Mouse (Mus musculus) intestine, embryonic 16.5 days (tissue): Measurements from ENCODE around the gene Gstcd. TPM values are rescaled to one million over a fixed set of nuclear protein-coding genes. Genes with fewer than 3 reads are reported as not detected.

Experiments used
- ATAC-seq: fragments of 200-750 bp; cut with Nextera tagmentation; 2 replicates; pipeline ENCODE4 v1.8.0; 2017; ENCODE audit warnings: moderate TSS enrichment, moderate library complexity
- H3K27ac ChIP-seq: fragments of 300-500 bp; sonication (generic); 2 replicates; pipeline ENCODE4 v1.5.1; 2014; ENCODE audit warnings: mild to moderate bottlenecking, low read length
- H3K27me3 ChIP-seq: fragments of 300-500 bp; sonication (generic); replicated peaks from 2 replicates; pipeline ENCODE4 v1.6.1; 2014; ENCODE audit warnings: low read length, control low read depth, mixed read lengths; ENCODE audit not compliant: control insufficient read depth, insufficient read depth
- H3K36me3 ChIP-seq: fragments of 300-500 bp; sonication (generic); 2 replicates; pipeline ENCODE4 v1.6.1; 2014; ENCODE audit warnings: low read length, control low read depth; ENCODE audit not compliant: control insufficient read depth, insufficient read depth
- H3K4me1 ChIP-seq: fragments of 300-500 bp; sonication (generic); 2 replicates; pipeline ENCODE4 v1.6.1; 2014; ENCODE audit warnings: low read length, control low read depth, mixed read lengths; ENCODE audit not compliant: control insufficient read depth, insufficient read depth
- H3K4me2 ChIP-seq: fragments of 300-500 bp; sonication (generic); 2 replicates; pipeline ENCODE4 v1.6.1; 2014; ENCODE audit warnings: low read depth, low read length, control low read depth
- H3K4me3 ChIP-seq: fragments of 300-500 bp; sonication (generic); 2 replicates; pipeline ENCODE4 v1.5.1; 2014; ENCODE audit warnings: mild to moderate bottlenecking, low read length
- H3K9ac ChIP-seq: fragments of 300-500 bp; sonication (generic); 2 replicates; pipeline ENCODE4 v1.6.1; 2014; ENCODE audit warnings: low read depth, low read length
- H3K9me3 ChIP-seq: fragments of 300-500 bp; sonication (generic); 2 replicates; pipeline ENCODE4 v1.6.1; 2016; ENCODE audit warnings: low read length, control low read depth; ENCODE audit not compliant: control insufficient read depth
- WGBS: fragments of 180-500 bp; shearing (Covaris S2); extraction: QIAGEN DNeasy Blood & Tissue Kit; methylation state at CpG from one replicate; pipeline ENCODE4 v1.1.7; 2014; 5-methylcytosine and 5-hydroxymethylcytosine counted together
- polyA plus RNA-seq: library from polyadenylated mRNA; unstranded; fragments of >200 nt; fragmentation: Nextera tagmentation; extraction: Ambion mirVana; gene quantifications from 2 replicates; pipeline ENCODE4 v1.2.1, GENCODE M21; 2015

The Gstcd gene
- polyA plus RNA-seq, result 4.6 and 4.8 TPM in 2 replicates

- no peaks in the 10 kb centered on the region for H3K27me3 ChIP-seq
- H3K4me2 ChIP-seq, result peak within 1 kb of the TSS; percentile 73
- no peaks in the 10 kb centered on the region for H3K9me3 ChIP-seq
- WGBS, result under 1% methylated on average over 53 of the region's 53 CpGs
- H3K27ac ChIP-seq, result peak within 1 kb of the TSS; percentile 97
- ATAC-seq, result peak; percentile 98
- H3K4me3 ChIP-seq, result peak within 1 kb of the TSS; percentile 91
- peaks cover 9% of the 10 kb centered on the region; the same call in 1 of the 2 replicates for H3K4me1 ChIP-seq
- H3K36me3 ChIP-seq, result no peaks in the 10 kb centered on the region; the same call in 1 of the 2 replicates
- H3K9ac ChIP-seq, result peak within 1 kb of the TSS; percentile 99
Measured at GRCm38 (mm10) chr3:133091664-133092273, at the start of gene Gstcd, which contains the start of gene Ints12. Gstcd (minus strand) TSS chr3:133092033. Ints12 (plus strand) TSS chr3:133091840.

- no peaks in the 10 kb centered on the region for H3K36me3 ChIP-seq
- H3K9ac ChIP-seq, result no peak overlapping the region
- no peaks in the 10 kb centered on the region for H3K27me3 ChIP-seq
- no peak overlapping the region for H3K27ac ChIP-seq
- no peak overlapping the region for H3K4me3 ChIP-seq
- no peaks in the 10 kb centered on the region for H3K9me3 ChIP-seq
- no peak for ATAC-seq
- WGBS, result 78% methylated on average over 8 of the region's 8 CpGs
- H3K4me1 ChIP-seq, result no peaks in the 10 kb centered on the region
- H3K4me2 ChIP-seq, result no peak overlapping the region
Measured at GRCm38 (mm10) chr3:133132611-133133010, 40.8 kb upstream of the Gstcd start.

- 95% methylated on average over 5 of the region's 5 CpGs for WGBS
- Histone ChIP-seq H3K4me3 (no peak overlapping the region), H3K9ac (no peak overlapping the region), H3K27ac (no peak overlapping the region), H3K9me3 (no peaks in the 10 kb centered on the region), H3K4me1 (no peaks in the 10 kb centered on the region), H3K36me3 (no peaks in the 10 kb centered on the region), H3K27me3 (no peaks in the 10 kb centered on the region), H3K4me2 (no peak overlapping the region)
- ATAC-seq, result no peak
Measured at GRCm38 (mm10) chr3:133131372-133131771, 39.5 kb upstream of the Gstcd start.

GRCm38 (mm10) chr3:133113281-133113680 lies 21.4 kb upstream of the Gstcd start:
- Histone ChIP-seq H3K27ac (no peak overlapping the region), H3K4me2 (no peak overlapping the region), H3K4me1 (no peaks in the 10 kb centered on the region), H3K27me3 (no peaks in the 10 kb centered on the region), H3K4me3 (no peak overlapping the region), H3K36me3 (0 out of 2 replicates have a peak, but pooled peaks cover 5% of the 10 kb centered on the region), H3K9ac (no peak overlapping the region), H3K9me3 (no peaks in the 10 kb centered on the region)
- WGBS, result 60% methylated on average over 1 of the region's 1 CpGs
- no peak for ATAC-seq

- WGBS, result 37% methylated on average over 2 of the region's 2 CpGs
- Histone ChIP-seq H3K4me1 (no peaks in the 10 kb centered on the region), H3K27me3 (no peaks in the 10 kb centered on the region), H3K36me3 (0 out of 2 replicates have a peak, but pooled peaks cover 5% of the 10 kb centered on the region), H3K27ac (no peak overlapping the region), H3K9ac (no peak overlapping the region), H3K9me3 (no peaks in the 10 kb centered on the region), H3K4me3 (no peak overlapping the region), H3K4me2 (no peak overlapping the region)
- no peak for ATAC-seq
Measured at GRCm38 (mm10) chr3:133111741-133112140, 19.9 kb upstream of the Gstcd start.

DNA sequence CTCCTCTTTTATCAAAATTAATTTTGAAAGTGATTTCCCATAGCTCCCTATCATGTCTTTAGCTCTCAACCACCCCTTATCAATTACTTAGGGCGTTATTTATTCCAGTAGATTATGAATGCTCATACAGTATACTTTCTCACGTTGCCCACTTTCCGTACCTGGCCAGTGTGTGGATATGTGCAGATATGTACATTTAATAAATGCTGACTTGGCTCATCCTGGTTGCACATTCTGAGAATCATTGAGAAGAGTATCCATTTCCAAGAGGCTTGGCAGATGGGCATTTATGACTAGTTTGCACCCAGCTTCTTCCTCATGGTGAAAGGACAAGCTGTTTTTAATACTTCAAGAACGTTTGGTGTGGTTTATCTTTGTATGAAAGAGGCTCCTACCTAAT lies 18.0 kb upstream of the Gstcd start:
- H3K4me1 ChIP-seq, result no peaks in the 10 kb centered on the region
- H3K9ac ChIP-seq, result no peak overlapping the region
- WGBS, result 87% methylated on average over 4 of the region's 4 CpGs
- H3K36me3 ChIP-seq, result 0 out of 2 replicates have a peak, but pooled peaks cover 5% of the 10 kb centered on the region
- H3K4me3 ChIP-seq, result no peak overlapping the region
- H3K27ac ChIP-seq, result no peak overlapping the region
- H3K9me3 ChIP-seq, result no peaks in the 10 kb centered on the region
- no peak overlapping the region for H3K4me2 ChIP-seq
- no peaks in the 10 kb centered on the region for H3K27me3 ChIP-seq
- no peak for ATAC-seq

DNA sequence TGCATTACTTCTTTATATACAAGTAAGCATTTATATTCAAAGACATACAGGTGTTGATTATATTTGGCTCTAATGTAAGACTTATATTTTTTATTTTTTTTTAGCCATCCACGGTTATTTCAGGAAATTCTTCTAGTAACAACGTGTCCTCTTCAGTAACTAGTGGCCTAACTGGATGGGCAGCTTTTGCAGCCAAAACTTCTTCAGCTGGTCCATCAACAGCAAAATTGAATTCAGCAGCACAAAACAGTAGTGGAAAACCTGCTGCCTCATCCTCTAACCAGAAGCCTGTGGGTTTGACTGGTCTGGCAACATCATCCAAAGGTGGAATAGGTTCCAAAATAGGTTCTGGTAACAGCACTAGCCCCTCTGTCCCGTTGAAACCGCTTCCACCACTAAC lies 16.9 kb upstream of the Gstcd start:
- 90% methylated on average over 4 of the region's 4 CpGs for WGBS
- Histone ChIP-seq H3K9ac (no peak overlapping the region), H3K36me3 (peaks cover 5% of the 10 kb centered on the region; the same call in 1 of the 2 replicates), H3K27ac (no peak overlapping the region), H3K4me2 (no peak overlapping the region), H3K4me1 (no peaks in the 10 kb centered on the region), H3K27me3 (no peaks in the 10 kb centered on the region), H3K9me3 (no peaks in the 10 kb centered on the region), H3K4me3 (no peak overlapping the region)
- no peak for ATAC-seq

DNA sequence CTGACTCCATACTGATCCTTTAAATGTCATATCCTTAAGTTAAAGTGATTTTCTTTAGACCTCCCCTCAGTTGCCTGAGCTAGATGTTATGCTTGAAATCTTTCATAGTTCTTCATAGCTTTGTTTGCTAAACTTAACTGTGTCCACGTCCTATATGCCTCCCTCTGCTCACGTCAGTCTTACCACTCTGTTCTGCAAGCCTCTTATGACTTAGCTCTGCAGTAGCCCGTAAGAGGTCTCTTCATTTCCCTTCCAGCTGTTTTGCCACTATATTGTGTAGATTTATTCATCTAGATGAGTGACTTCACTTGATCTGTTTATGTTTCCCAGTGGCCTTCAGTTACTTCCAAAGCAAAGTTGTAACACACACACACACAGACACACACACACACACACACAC lies 12.6 kb upstream of the Gstcd start:
- no peak for ATAC-seq
- Histone ChIP-seq H3K9me3 (no peaks in the 10 kb centered on the region), H3K27ac (no peak overlapping the region), H3K27me3 (no peaks in the 10 kb centered on the region), H3K4me3 (no peak overlapping the region), H3K4me2 (no peak overlapping the region), H3K36me3 (peaks cover 7% of the 10 kb centered on the region), H3K9ac (no peak overlapping the region), H3K4me1 (no peaks in the 10 kb centered on the region)
- 77% methylated on average over 3 of the region's 3 CpGs for WGBS

GRCm38 (mm10) chr3:133103768-133104167 lies 11.9 kb upstream of the Gstcd start:
- WGBS, result 81% methylated on average over 3 of the region's 3 CpGs
- Histone ChIP-seq H3K27me3 (no peaks in the 10 kb centered on the region), H3K4me2 (no peak overlapping the region), H3K4me1 (no peaks in the 10 kb centered on the region), H3K27ac (no peak overlapping the region), H3K4me3 (no peak overlapping the region), H3K9me3 (no peaks in the 10 kb centered on the region), H3K36me3 (peaks cover 3% of the 10 kb centered on the region), H3K9ac (no peak overlapping the region)
- no peak for ATAC-seq

DNA sequence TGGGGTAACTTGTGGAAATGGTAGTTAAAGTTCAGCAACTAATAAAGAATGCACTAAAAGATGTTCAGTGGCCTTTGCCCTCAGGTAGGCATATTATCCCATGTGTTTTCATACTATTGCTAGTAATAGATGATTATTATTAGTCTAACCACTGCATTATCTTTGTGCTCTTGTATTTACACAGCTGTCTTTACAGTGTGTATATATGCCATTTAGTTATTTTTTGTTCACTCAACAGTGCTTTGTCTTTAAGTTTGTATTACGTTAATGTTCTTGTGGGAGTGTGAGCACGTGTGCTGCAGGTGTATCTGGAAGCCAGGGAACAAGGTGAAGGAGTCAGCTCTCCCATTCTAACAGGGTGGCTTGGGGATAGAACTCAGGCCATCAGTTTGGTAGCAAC lies 7.1 kb upstream of the Gstcd start:
- H3K9ac ChIP-seq, result no peak overlapping the region
- H3K4me2 ChIP-seq, result no peak overlapping the region
- H3K9me3 ChIP-seq, result no peaks in the 10 kb centered on the region
- H3K4me1 ChIP-seq, result no peaks in the 10 kb centered on the region
- no peak overlapping the region for H3K27ac ChIP-seq
- peak; percentile 57 for ATAC-seq
- peaks cover 2% of the 10 kb centered on the region; the same call in 1 of the 2 replicates for H3K36me3 ChIP-seq
- 73% methylated on average over 2 of the region's 2 CpGs for WGBS
- H3K4me3 ChIP-seq, result no peak overlapping the region
- no peaks in the 10 kb centered on the region for H3K27me3 ChIP-seq
